Mouse (Mus musculus) stomach, embryonic 16.5 days (tissue): ENCODE results near the gene Pde4dip. TPM values are rescaled to one million over a fixed set of nuclear protein-coding genes. Genes with fewer than 3 reads are reported as not detected.
A peak's percentile ranks its signal among the peaks of the same experiment; 100 is the strongest.

ENCODE experiments used
- ATAC-seq: fragments of 200-750 bp; cut with Nextera tagmentation; 2 replicates; pipeline ENCODE4 v1.8.0; 2017; ENCODE audit warnings: moderate number of reproducible peaks, moderate TSS enrichment; ENCODE audit not compliant: insufficient read depth, low FRiP score
- H3K27ac ChIP-seq: fragments of 300-500 bp; sonication (generic); 2 replicates; pipeline ENCODE4 v1.5.1; 2014; ENCODE audit warnings: low read length
- H3K27me3 ChIP-seq: fragments of 300-500 bp; sonication (generic); 2 replicates; pipeline ENCODE4 v1.6.1; 2014; ENCODE audit warnings: low read length, control low read depth, mixed read lengths; ENCODE audit not compliant: control insufficient read depth, insufficient read depth
- H3K36me3 ChIP-seq: fragments of 300-500 bp; sonication (generic); 2 replicates; pipeline ENCODE4 v1.6.1; 2014; ENCODE audit warnings: low read length; ENCODE audit not compliant: control insufficient read depth, insufficient read depth
- H3K4me1 ChIP-seq: fragments of 300-500 bp; sonication (generic); 2 replicates; pipeline ENCODE4 v1.6.1; 2014; ENCODE audit warnings: low read length, control low read depth, mixed read lengths; ENCODE audit not compliant: control insufficient read depth, insufficient read depth
- H3K4me2 ChIP-seq: fragments of 300-500 bp; sonication (generic); 2 replicates; pipeline ENCODE4 v1.6.1; 2014; ENCODE audit warnings: low read depth, low read length, mixed read lengths
- H3K4me3 ChIP-seq: fragments of 300-500 bp; sonication (generic); replicated peaks from 2 replicates; pipeline ENCODE4 v1.5.1; 2014; ENCODE audit warnings: mild to moderate bottlenecking, low read length
- H3K9ac ChIP-seq: fragments of 300-500 bp; sonication (generic); 2 replicates; pipeline ENCODE4 v1.6.1; 2014; ENCODE audit warnings: low read length
- H3K9me3 ChIP-seq: fragments of 300-500 bp; sonication (generic); replicated peaks from 2 replicates; pipeline ENCODE4 v1.6.1; 2016; ENCODE audit warnings: low read length, control low read depth; ENCODE audit not compliant: control insufficient read depth
- WGBS: fragments of 180-500 bp; shearing (Covaris S2); extraction: QIAGEN DNeasy Blood & Tissue Kit; methylation state at CpG from one replicate; pipeline ENCODE4 v1.1.7; 2014; 5-methylcytosine and 5-hydroxymethylcytosine counted together
- polyA plus RNA-seq: library from polyadenylated mRNA; unstranded; fragments of >200 nt; fragmentation: Nextera tagmentation; extraction: Ambion mirVana; gene quantifications from 2 replicates; pipeline ENCODE4 v1.2.1, GENCODE M21; 2015

Pde4dip gene
- polyA plus RNA-seq, 1 experiment from 2014 or later, result 31.3 TPM

- H3K27me3 ChIP-seq, result peaks cover 5% of the 10 kb centered on the region; the same call in 1 of the 2 replicates
- WGBS, result 39% methylated on average over 6 of the region's 6 CpGs
- no peak overlapping the region for H3K9ac ChIP-seq
- 0 out of 2 replicates have a peak overlapping the region, but pooled peaks have one; percentile 57 for H3K4me3 ChIP-seq
- ATAC-seq, result no peak
- peak overlapping the region; percentile 96 for H3K4me2 ChIP-seq
- H3K27ac ChIP-seq, result no peak overlapping the region
- peaks cover 11% of the 10 kb centered on the region; the same call in 1 of the 2 replicates for H3K4me1 ChIP-seq
- no peaks in the 10 kb centered on the region for H3K9me3 ChIP-seq
- H3K36me3 ChIP-seq, result no peaks in the 10 kb centered on the region
Measured at GRCm38 (mm10) chr3:97823438-97823837, 65.1 kb downstream of the Pde4dip start.

GRCm38 (mm10) chr3:97819050-97819449 lies 69.5 kb downstream of the Pde4dip start:
- H3K4me1 ChIP-seq, result 0 out of 2 replicates have a peak, but pooled peaks cover 3% of the 10 kb centered on the region
- 42% methylated on average over 3 of the region's 3 CpGs for WGBS
- H3K4me2 ChIP-seq, result no peak overlapping the region
- peak overlapping the region; percentile 34; the same call in 1 of the 2 replicates for H3K27ac ChIP-seq
- no peak overlapping the region for H3K4me3 ChIP-seq
- no peak overlapping the region for H3K9ac ChIP-seq
- no peaks in the 10 kb centered on the region for H3K36me3 ChIP-seq
- no peak for ATAC-seq
- H3K9me3 ChIP-seq, result no peaks in the 10 kb centered on the region
- H3K27me3 ChIP-seq, result peaks cover 5% of the 10 kb centered on the region; the same call in 1 of the 2 replicates

GRCm38 (mm10) chr3:97818383-97818982 lies 70.0 kb downstream of the Pde4dip start:
- H3K9ac ChIP-seq, result no peak overlapping the region
- H3K36me3 ChIP-seq, result no peaks in the 10 kb centered on the region
- H3K9me3 ChIP-seq, result no peaks in the 10 kb centered on the region
- 59% methylated on average over 1 of the region's 1 CpGs for WGBS
- ATAC-seq, result no peak
- H3K27me3 ChIP-seq, result peaks cover 5% of the 10 kb centered on the region; the same call in 1 of the 2 replicates
- peak overlapping the region; percentile 34; the same call in 1 of the 2 replicates for H3K27ac ChIP-seq
- H3K4me3 ChIP-seq, result no peak overlapping the region
- H3K4me2 ChIP-seq, result no peak overlapping the region
- no peaks in the 10 kb centered on the region for H3K4me1 ChIP-seq

- no peak overlapping the region; the same call in 1 of the 2 replicates for H3K4me2 ChIP-seq
- no peak overlapping the region for H3K4me3 ChIP-seq
- ATAC-seq, result peak; percentile 88; the same call in 1 of the 2 replicates
- no peaks in the 10 kb centered on the region for H3K36me3 ChIP-seq
- WGBS, result 21% methylated on average over 7 of the region's 7 CpGs
- 0 out of 2 replicates have a peak, but pooled peaks cover 6% of the 10 kb centered on the region for H3K4me1 ChIP-seq
- H3K9ac ChIP-seq, result no peak overlapping the region
- H3K9me3 ChIP-seq, result no peaks in the 10 kb centered on the region
- H3K27me3 ChIP-seq, result no peaks in the 10 kb centered on the region
- H3K27ac ChIP-seq, result peak overlapping the region; percentile 58; the same call in 1 of the 2 replicates
Measured at GRCm38 (mm10) chr3:97811651-97812399, 76.7 kb downstream of the Pde4dip start.

GRCm38 (mm10) chr3:97811158-97811557 lies 77.3 kb downstream of the Pde4dip start:
- 18% methylated on average over 6 of the region's 6 CpGs for WGBS
- Histone ChIP-seq H3K4me2 (no peak overlapping the region; the same call in 1 of the 2 replicates), H3K4me1 (0 out of 2 replicates have a peak, but pooled peaks cover 6% of the 10 kb centered on the region), H3K4me3 (no peak overlapping the region), H3K9me3 (no peaks in the 10 kb centered on the region), H3K27me3 (no peaks in the 10 kb centered on the region), H3K36me3 (no peaks in the 10 kb centered on the region), H3K27ac (peak overlapping the region; percentile 58; the same call in 1 of the 2 replicates), H3K9ac (no peak overlapping the region)
- peak; percentile 46; the same call in 1 of the 2 replicates for ATAC-seq

GRCm38 (mm10) chr3:97810334-97810733 lies 78.2 kb downstream of the Pde4dip start:
- Histone ChIP-seq H3K4me1 (0 out of 2 replicates have a peak, but pooled peaks cover 6% of the 10 kb centered on the region), H3K4me2 (no peak overlapping the region), H3K9me3 (no peaks in the 10 kb centered on the region), H3K27me3 (no peaks in the 10 kb centered on the region), H3K9ac (no peak overlapping the region), H3K4me3 (no peak overlapping the region), H3K36me3 (no peaks in the 10 kb centered on the region), H3K27ac (no peak overlapping the region)
- ATAC-seq, result no peak
- WGBS, result 79% methylated on average over 2 of the region's 2 CpGs

- WGBS, result 85% methylated on average over 2 of the region's 2 CpGs
- ATAC-seq, result no peak
Measured at GRCm38 (mm10) chr3:97805559-97805958, 82.9 kb downstream of the Pde4dip start.

GRCm38 (mm10) chr3:97803675-97804074 lies 84.8 kb downstream of the Pde4dip start:
- Histone ChIP-seq H3K36me3 (no peaks in the 10 kb centered on the region), H3K9me3 (no peaks in the 10 kb centered on the region), H3K27me3 (no peaks in the 10 kb centered on the region), H3K9ac (no peak overlapping the region), H3K27ac (no peak overlapping the region), H3K4me3 (no peak overlapping the region), H3K4me1 (no peaks in the 10 kb centered on the region), H3K4me2 (no peak overlapping the region)
- peak; percentile 66 for ATAC-seq
- 38% methylated on average over 3 of the region's 3 CpGs for WGBS

More at GRCm38 (mm10) chr3:97805559-97805958, 82.9 kb downstream of the Pde4dip start:
- H3K9me3 ChIP-seq, result no peaks in the 10 kb centered on the region
- H3K27ac ChIP-seq, result no peak overlapping the region
- H3K4me3 ChIP-seq, result no peak overlapping the region
- no peaks in the 10 kb centered on the region for H3K27me3 ChIP-seq
- no peak overlapping the region for H3K4me2 ChIP-seq
- no peak overlapping the region for H3K9ac ChIP-seq
- H3K36me3 ChIP-seq, result no peaks in the 10 kb centered on the region
- H3K4me1 ChIP-seq, result no peaks in the 10 kb centered on the region

- no peak for ATAC-seq
- Histone ChIP-seq H3K4me3 (no peak overlapping the region), H3K27ac (no peak overlapping the region), H3K36me3 (no peaks in the 10 kb centered on the region), H3K4me1 (no peaks in the 10 kb centered on the region), H3K27me3 (no peaks in the 10 kb centered on the region), H3K4me2 (no peak overlapping the region), H3K9me3 (no peaks in the 10 kb centered on the region), H3K9ac (no peak overlapping the region)
- 77% methylated on average over 2 of the region's 2 CpGs for WGBS
Measured at GRCm38 (mm10) chr3:97802927-97803326, 85.6 kb downstream of the Pde4dip start.
